Mouse (Mus musculus): Measurements from ENCODE around the gene Ccdc115. TPM values are rescaled to one million over a fixed set of nuclear protein-coding genes. Genes with fewer than 3 reads are reported as not detected.
"Not testable (repeated sequence)": the region's sequence is repeated elsewhere in the genome, so short reads cannot be mapped to it uniquely, and the experiment has no call there.

The Ccdc115 gene
- polyA plus RNA-seq, 1 experiment from 2014 or later: 68.9 TPM

DNA sequence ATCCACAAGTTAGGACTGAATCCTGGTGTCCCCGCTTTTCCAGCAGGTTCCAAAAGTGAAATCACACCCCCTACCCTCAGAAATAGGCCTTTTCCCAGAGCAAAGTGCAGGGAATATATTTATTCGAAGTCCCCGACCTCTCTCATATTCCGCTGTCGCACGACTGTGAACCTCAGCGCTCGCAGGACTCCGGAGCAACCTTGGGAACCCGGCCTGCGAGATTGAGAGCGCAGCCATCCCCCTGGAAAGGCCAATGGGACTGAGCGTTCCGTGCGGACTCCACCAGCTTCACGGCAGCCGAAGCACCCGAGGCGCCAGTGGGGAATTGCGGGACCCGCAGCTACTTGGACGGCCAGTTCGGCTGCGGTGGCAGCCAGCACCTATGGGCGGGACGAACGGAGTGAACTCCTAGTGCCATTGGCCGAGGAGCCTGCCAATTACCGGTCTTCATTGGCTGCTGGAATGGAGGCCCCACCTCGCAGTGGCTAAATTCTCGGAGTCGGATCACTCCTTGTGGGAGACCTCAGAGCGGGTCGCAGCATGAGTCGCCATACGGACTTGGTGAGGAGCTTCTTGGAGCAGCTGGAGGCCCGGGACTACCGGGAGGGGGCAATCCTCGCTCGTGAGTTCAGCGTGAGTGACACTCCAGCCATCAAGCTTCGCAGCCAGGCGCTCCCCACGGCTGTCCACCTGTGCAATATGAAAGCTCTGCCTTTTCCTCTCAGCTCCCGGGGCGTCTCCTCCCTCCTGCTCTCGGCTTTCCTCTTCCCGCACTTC is 20.0 kb upstream of the Ccdc115 start, which contains the start of gene Ptpn18:
TSS of gene Ptpn18 (plus strand) at position 479 of the 777 bp plus-strand sequence.
- Histone ChIP-seq H3K36me3 (ENCODE audit: control insufficient read depth, insufficient read depth, low read length) (no peaks in the 10 kb centered on the region), H3K4me1 (replicated peaks; ENCODE audit: control insufficient read depth, insufficient read depth, low read length) (peaks cover 3% of the 10 kb centered on the region; the same call in 1 of the 2 replicates), H3K9me3 (ENCODE audit: control insufficient read depth, low read length) (no peaks in the 10 kb centered on the region), H3K4me3 (ENCODE audit: low read depth, low read length) (peak within 1 kb of the TSS; percentile 52), H3K4me2 (ENCODE audit: low read depth, low read length, severe bottlenecking) (peak within 1 kb of the TSS; percentile 92), H3K27ac (ENCODE audit: low read depth, low read length) (no peak within 1 kb of the TSS), H3K27me3 (ENCODE audit: control insufficient read depth, insufficient read depth, low read length) (peaks cover 25% of the 10 kb centered on the region; the same call in 1 of the 2 replicates), H3K9ac (ENCODE audit: low read length) (peak within 1 kb of the TSS; percentile 49)
- WGBS: 0% methylated on average over 48 of the region's 48 CpGs
- DNase-seq (ENCODE audit: low spot score) (peak; percentile 93), ATAC-seq (replicated peaks; ENCODE audit: low FRiP score) (peak; percentile 93)

GRCm38 (mm10) chr1:34458431-34458830 is 19.0 kb upstream of the Ccdc115 start:
- Histone ChIP-seq H3K4me3 (ENCODE audit: low read depth, low read length) (no peak overlapping the region), H3K4me1 (replicated peaks; ENCODE audit: control insufficient read depth, insufficient read depth, low read length) (peaks cover 3% of the 10 kb centered on the region; the same call in 1 of the 2 replicates), H3K9me3 (ENCODE audit: control insufficient read depth, low read length) (no peaks in the 10 kb centered on the region), H3K4me2 (ENCODE audit: low read depth, low read length, severe bottlenecking) (no peak overlapping the region), H3K36me3 (ENCODE audit: control insufficient read depth, insufficient read depth, low read length) (no peaks in the 10 kb centered on the region), H3K27ac (ENCODE audit: low read depth, low read length) (no peak overlapping the region), H3K27me3 (ENCODE audit: control insufficient read depth, insufficient read depth, low read length) (peaks cover 25% of the 10 kb centered on the region; the same call in 1 of the 2 replicates), H3K9ac (ENCODE audit: low read length) (no peak overlapping the region)
- WGBS: 32% methylated on average over 8 of the region's 8 CpGs
- ATAC-seq (replicated peaks; ENCODE audit: low FRiP score): no peak
- no peak for DNase-seq (ENCODE audit: low spot score)

- H3K9ac ChIP-seq (ENCODE audit: low read length): no peak overlapping the region
- H3K27me3 ChIP-seq (ENCODE audit: control insufficient read depth, insufficient read depth, low read length): no peaks in the 10 kb centered on the region
- DNase-seq (ENCODE audit: low spot score) (no peak), ATAC-seq (replicated peaks; ENCODE audit: low FRiP score) (no peak)
- whole genome bisulfite sequencing: 93% methylated on average over 6 of the region's 6 CpGs
- H3K27ac ChIP-seq (ENCODE audit: low read depth, low read length): no peak overlapping the region
- no peak overlapping the region for H3K4me2 ChIP-seq (ENCODE audit: low read depth, low read length, severe bottlenecking)
- peaks cover 10% of the 10 kb centered on the region; the same call in 1 of the 2 replicates for H3K36me3 ChIP-seq (ENCODE audit: control insufficient read depth, insufficient read depth, low read length)
- no peaks in the 10 kb centered on the region for H3K9me3 ChIP-seq (ENCODE audit: control insufficient read depth, low read length)
- no peak overlapping the region for H3K4me3 ChIP-seq (ENCODE audit: low read depth, low read length)
- peaks cover 4% of the 10 kb centered on the region; the same call in 1 of the 2 replicates for H3K4me1 ChIP-seq (replicated peaks; ENCODE audit: control insufficient read depth, insufficient read depth, low read length)
These were observed 3.7 kb upstream of the Ccdc115 start for GRCm38 (mm10) chr1:34443124-34443523.

- WGBS: 7% methylated on average over 31 of the region's 31 CpGs
- ATAC-seq (replicated peaks; ENCODE audit: low FRiP score) (no peak), DNase-seq (ENCODE audit: low spot score) (peak; percentile 45)
- Histone ChIP-seq H3K9ac (ENCODE audit: low read length) (peak overlapping the region; percentile 63), H3K9me3 (ENCODE audit: control insufficient read depth, low read length) (no peaks in the 10 kb centered on the region), H3K36me3 (ENCODE audit: control insufficient read depth, insufficient read depth, low read length) (peaks cover 10% of the 10 kb centered on the region; the same call in 1 of the 2 replicates), H3K4me3 (ENCODE audit: low read depth, low read length) (peak overlapping the region; percentile 72), H3K4me2 (ENCODE audit: low read depth, low read length, severe bottlenecking) (peak overlapping the region; percentile 62), H3K27ac (ENCODE audit: low read depth, low read length) (no peak overlapping the region), H3K4me1 (replicated peaks; ENCODE audit: control insufficient read depth, insufficient read depth, low read length) (peaks cover 4% of the 10 kb centered on the region; the same call in 1 of the 2 replicates), H3K27me3 (ENCODE audit: control insufficient read depth, insufficient read depth, low read length) (no peaks in the 10 kb centered on the region)
These were observed 624 bp upstream of the Ccdc115 start for GRCm38 (mm10) chr1:34439961-34440630.

GRCm38 (mm10) chr1:34438381-34439051 is 956 bp downstream of the Ccdc115 start:
- ATAC-seq (replicated peaks; ENCODE audit: low FRiP score) (no peak), DNase-seq (ENCODE audit: low spot score) (no peak)
- WGBS: 41% methylated on average over 15 of the region's 20 CpGs

GRCm38 (mm10) chr1:34437366-34437765 is 2.1 kb downstream of the Ccdc115 start:
- DNase-seq (ENCODE audit: low spot score); H3K27ac ChIP-seq (ENCODE audit: low read depth, low read length); H3K4me2 ChIP-seq (ENCODE audit: low read depth, low read length, severe bottlenecking); H3K9me3 ChIP-seq (ENCODE audit: control insufficient read depth, low read length); ATAC-seq (replicated peaks; ENCODE audit: low FRiP score); H3K27me3 ChIP-seq (ENCODE audit: control insufficient read depth, insufficient read depth, low read length); H3K36me3 ChIP-seq (ENCODE audit: control insufficient read depth, insufficient read depth, low read length); H3K9ac ChIP-seq (ENCODE audit: low read length); H3K4me1 ChIP-seq (replicated peaks; ENCODE audit: control insufficient read depth, insufficient read depth, low read length); H3K4me3 ChIP-seq (ENCODE audit: low read depth, low read length): not testable (repeated sequence)
- WGBS: 94% methylated on average over 7 of the region's 8 CpGs

More at GRCm38 (mm10) chr1:34438381-34439051, 956 bp downstream of the Ccdc115 start:
- Histone ChIP-seq H3K27me3 (ENCODE audit: control insufficient read depth, insufficient read depth, low read length) (no peaks in the 10 kb centered on the region), H3K4me2 (ENCODE audit: low read depth, low read length, severe bottlenecking) (peak overlapping the region; percentile 74), H3K36me3 (ENCODE audit: control insufficient read depth, insufficient read depth, low read length) (peaks cover 2% of the 10 kb centered on the region; the same call in 1 of the 2 replicates), H3K27ac (ENCODE audit: low read depth, low read length) (no peak overlapping the region), H3K4me1 (replicated peaks; ENCODE audit: control insufficient read depth, insufficient read depth, low read length) (peaks cover 4% of the 10 kb centered on the region; the same call in 1 of the 2 replicates), H3K9ac (ENCODE audit: low read length) (peak overlapping the region; percentile 56), H3K4me3 (ENCODE audit: low read depth, low read length) (peak overlapping the region; percentile 72), H3K9me3 (ENCODE audit: control insufficient read depth, low read length) (no peaks in the 10 kb centered on the region)

DNA sequence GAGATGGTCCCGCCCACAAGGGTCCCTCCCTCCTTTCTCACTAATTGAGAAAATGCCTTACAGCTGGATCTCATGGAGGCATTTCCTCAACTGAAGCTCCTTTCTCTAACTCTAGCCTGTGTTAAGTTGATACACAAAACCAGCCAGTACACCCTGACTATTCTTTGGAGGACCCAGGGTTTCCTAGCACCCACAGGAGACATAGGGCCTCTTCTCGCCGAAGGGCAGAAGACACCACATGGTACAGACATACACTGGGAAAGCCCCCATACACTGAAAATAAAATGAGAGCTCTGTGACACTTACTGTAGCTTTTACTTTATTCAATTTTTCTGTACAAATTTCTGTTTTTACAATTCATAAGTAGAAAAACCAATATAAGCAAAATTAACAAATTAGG is 3.1 kb downstream of the Ccdc115 start:
- Histone ChIP-seq H3K4me2 (ENCODE audit: low read depth, low read length, severe bottlenecking) (no peak overlapping the region), H3K9me3 (ENCODE audit: control insufficient read depth, low read length) (peaks cover 4% of the 10 kb centered on the region; the same call in 1 of the 2 replicates), H3K4me1 (replicated peaks; ENCODE audit: control insufficient read depth, insufficient read depth, low read length) (peaks cover 4% of the 10 kb centered on the region; the same call in 1 of the 2 replicates), H3K27ac (ENCODE audit: low read depth, low read length) (no peak overlapping the region), H3K27me3 (ENCODE audit: control insufficient read depth, insufficient read depth, low read length) (no peaks in the 10 kb centered on the region), H3K36me3 (ENCODE audit: control insufficient read depth, insufficient read depth, low read length) (peaks cover 3% of the 10 kb centered on the region; the same call in 1 of the 2 replicates), H3K4me3 (ENCODE audit: low read depth, low read length) (no peak overlapping the region), H3K9ac (ENCODE audit: low read length) (no peak overlapping the region)
- WGBS: 87% methylated on average over 3 of the region's 3 CpGs
- no peak for DNase-seq (ENCODE audit: low spot score)
- no peak for ATAC-seq (replicated peaks; ENCODE audit: low FRiP score)

Data from forebrain, embryonic 11.5 days (tissue).